Mouse (Mus musculus) urinary bladder, postnatal 25 days (tissue): ENCODE results near the gene Gal3st2.
A peak's percentile ranks its signal among the peaks of the same experiment; 100 is the strongest.
"Not testable (repeated sequence)": the region's sequence is repeated elsewhere in the genome, so short reads cannot be mapped to it uniquely, and the experiment has no call there.

Source experiments
- DNase-seq: peaks from one replicate; pipeline ENCODE4 v3.0.0; 2022; ENCODE audit warnings: low spot score

The Gal3st2 gene

DNA sequence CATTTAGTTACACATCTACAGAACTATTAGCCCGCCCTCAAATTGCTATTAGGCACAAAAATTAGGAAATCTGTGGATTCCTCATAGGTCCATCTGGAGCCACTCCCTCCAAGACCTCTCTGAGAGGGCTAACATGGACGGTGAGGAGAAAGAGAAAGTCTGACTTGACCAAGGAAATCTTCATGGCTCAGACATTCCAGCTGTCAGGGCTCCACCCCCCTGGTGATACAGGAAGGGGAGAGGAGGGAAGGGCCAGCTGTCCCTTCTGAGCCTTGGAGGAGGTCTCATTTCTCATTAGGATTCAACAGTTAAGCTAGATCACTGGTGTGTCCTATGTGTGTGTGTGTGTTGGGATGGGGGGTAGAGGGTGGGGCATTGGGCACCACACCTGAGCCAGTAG, at the start of gene Gal3st2:
Gene Gal3st2, plus strand, starts transcription at position 259 of the 400 bp plus-strand sequence.
- DNase-seq: not testable (repeated sequence)

DNA sequence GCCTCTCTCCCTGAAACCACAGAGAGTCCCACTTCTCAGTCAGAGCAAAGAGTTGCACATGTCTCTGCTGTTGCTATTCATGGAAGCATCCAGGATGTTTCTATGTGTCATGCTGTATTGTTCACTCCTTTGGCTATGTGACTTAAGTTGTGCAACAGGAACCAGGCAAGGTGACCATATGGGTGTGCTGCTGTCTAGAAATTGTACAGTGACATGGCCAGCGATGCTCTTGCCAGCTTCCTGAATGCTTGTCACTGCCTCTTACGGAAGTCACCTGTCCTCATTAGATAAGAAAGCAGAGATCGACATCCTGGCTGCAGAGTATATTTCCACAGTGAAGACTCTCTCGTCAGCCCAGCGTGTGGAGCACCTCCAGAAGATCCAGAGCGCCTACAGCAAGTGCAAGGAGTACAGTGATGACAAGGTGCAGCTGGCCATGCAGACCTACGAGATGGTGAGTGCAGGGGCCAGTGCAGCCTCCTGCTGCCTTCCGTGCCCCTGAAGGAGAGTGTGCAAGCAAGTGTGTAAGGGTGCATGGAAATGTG, 49.5 kb upstream of the Gal3st2 start:
- DNase-seq: no peak

DNA sequence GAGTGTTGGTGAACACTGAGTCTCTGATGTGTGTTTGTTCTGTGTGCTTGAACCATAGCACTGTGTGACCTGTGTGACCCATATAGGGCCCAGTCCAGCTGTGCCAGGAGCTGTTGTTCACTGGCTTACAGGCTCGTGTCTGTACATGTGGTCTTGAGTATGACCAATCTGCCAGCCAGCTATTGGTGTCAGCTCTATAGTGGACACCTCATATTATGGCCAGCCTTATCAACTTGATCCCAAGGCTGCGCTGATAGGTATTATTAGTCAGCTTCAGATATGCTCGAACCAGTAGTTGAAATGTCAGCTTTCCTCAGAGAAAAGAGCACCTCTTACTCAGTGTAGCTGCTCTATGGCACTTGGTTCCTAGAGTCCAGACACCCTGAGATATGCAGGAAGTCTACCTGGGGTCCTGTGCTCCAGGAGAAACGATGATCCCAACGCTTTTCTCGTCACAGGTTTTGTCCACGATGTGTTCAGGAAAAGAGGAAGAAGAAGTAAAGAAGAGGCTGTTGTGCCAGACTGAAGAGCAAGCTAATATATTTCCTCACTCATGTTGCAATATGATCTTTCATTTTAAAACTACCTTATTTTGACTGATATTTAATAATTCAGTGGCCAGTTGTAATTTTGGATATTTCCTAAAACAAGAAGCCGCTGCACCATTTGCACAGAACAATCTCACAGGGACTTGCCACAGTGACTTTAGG, 43.1 kb upstream of the Gal3st2 start:
- no peak for DNase-seq

DNA sequence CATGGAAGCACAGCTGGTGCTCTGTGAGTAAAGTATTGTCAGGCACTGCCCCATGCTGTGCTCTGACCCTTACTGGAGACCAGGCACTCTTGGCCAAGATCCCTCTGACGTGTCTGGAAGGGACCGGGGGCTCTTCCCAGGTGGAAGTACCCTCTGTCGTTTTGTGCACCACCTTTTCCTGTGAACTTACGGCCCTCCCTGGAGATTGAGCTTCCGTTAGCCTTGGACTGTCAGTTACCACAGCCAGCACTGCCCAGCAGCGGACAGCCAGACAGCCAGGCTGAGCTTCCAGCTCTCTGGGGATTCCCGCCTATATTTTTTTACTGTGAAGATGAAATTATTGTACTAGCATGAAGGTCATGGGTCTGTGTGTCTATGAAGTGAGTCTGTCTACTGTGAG, 42.4 kb upstream of the Gal3st2 start:
- DNase-seq: no peak

DNA sequence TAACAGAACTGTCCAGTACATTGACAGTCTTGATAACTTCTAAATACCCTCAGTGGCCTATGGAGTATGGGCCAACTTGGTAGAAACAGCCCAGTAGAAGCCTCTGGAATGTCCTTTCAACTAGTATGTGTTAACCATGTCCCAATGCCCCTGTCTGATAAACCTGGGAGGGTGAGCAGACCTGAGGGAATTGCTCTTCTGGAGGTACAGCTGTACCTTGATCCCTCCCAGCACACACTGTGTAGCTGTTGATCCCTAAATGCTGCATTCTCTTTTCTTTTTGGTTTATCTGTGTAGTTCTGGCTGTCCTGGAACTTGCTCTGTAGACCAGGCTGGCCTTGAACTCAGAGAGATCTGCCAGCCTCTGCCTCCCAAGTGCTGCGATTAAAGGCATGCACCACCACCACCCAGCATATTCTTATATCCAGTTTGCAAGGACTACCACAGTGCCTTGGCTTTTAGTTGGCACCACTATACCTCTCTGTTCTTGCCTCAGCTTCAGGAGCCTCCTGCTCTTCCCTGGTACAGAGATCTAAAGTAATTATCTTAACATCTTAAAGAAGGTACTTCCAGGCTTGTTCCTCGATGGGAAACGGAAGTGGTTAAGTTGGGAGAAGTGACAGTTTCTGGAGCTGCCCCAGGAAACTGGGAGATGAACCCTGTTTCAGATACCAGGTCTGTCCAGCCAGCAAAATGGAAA, 37.2 kb upstream of the Gal3st2 start:
- DNase-seq: no peak

DNA sequence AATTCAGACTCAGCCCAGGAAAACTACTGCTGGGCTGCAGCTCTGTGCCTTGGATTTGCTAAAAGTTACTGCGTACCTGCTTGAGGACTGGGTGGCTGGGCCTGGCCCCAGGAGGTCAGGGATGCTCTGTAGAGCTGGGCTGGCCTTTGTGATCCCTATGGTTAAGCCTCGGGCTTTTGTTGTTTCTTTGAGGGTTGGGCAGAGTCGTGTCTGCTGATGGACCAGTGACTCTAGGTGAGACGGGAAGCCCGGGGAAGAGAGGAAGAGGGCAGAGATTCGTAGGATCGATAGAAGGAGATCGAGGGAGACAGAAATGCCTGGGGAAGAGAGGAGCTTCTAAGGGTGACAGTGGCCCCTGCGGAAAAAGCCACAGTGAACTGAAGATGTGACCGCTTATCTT, 36.5 kb upstream of the Gal3st2 start, which contains the start of gene D2hgdh:
Gene D2hgdh, plus strand, starts transcription at position 301 of the 400 bp plus-strand sequence.
- DNase-seq: no peak

DNA sequence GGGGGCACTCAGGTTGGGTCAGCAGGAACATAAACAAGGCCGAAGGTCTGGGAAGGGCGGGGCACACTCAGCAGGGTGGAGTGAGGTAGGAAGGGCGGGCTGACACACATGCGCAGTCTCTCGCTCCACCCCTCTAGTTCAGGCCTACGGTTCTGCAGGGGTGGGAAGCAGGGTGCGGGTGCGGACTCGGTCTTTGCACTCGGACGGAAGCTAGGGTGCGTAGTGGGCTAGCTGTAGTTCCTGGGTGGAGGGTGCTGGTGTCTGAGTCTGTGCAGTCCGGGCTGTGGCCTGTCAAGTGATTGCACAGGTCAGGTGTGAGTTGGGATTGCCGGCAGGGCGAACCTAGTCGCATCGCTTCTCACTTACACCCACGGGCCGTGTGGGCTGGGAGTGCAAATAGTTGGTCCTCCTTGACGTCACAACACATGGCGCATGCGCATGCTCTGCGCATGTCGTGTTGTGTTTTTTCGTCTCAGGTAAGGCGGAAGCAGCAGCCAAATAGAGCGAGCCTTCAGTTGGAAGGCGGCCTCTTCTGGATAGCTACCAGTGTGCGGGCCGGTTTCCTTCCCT, 35.9 kb upstream of the Gal3st2 start:
- peak; percentile 87 for DNase-seq

DNA sequence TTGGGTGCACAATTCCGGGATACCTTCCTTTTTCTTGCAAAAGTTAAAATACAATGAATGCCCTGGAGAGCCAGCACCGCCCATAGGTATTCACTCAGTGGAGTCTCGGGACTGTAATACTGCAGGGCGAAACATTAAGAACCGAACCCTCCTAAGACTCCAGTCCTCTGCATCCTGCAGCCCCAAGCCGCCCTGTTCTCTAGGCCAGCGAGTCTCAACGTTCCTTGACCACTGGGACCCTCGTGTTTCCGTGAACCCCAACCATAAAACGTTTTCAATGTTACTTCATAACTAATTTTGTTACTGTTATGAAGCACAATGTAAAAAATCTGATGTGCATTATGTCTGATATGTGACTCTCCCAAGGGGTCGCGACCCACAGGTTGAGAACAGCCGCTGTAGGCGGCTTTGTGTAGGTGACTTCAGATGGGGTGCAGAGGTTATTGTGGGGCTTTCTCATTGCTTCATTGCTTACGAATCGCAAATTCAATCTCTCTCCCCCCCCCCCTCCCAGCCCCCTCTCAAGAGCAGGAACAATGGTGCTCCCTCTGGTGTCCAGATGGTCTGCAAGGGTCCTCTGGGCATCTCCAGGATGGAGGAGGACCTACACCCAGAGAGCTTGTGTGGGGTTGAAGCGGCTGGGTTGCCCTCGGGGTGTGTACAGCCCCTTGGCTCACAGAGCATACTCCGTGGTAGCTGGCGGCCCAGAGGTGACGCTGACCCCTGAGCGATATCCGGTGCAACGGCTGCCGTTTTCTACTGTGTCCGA, 35.2 kb upstream of the Gal3st2 start:
- no peak for DNase-seq

DNA sequence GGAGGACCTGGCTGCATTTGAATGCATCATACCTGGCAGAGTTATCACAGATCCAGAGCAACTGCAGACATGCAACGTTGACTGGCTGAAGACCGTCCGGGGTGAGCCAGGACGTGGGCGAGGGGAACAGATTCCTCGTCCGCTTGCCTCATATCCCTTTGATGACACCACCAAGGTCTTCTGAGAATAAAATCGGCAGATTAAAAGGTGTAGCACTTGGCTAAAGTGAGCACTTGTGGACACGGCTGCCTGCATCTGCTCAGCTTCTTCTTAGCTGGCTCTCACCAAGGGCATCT, 34.6 kb upstream of the Gal3st2 start:
- no peak for DNase-seq

DNA sequence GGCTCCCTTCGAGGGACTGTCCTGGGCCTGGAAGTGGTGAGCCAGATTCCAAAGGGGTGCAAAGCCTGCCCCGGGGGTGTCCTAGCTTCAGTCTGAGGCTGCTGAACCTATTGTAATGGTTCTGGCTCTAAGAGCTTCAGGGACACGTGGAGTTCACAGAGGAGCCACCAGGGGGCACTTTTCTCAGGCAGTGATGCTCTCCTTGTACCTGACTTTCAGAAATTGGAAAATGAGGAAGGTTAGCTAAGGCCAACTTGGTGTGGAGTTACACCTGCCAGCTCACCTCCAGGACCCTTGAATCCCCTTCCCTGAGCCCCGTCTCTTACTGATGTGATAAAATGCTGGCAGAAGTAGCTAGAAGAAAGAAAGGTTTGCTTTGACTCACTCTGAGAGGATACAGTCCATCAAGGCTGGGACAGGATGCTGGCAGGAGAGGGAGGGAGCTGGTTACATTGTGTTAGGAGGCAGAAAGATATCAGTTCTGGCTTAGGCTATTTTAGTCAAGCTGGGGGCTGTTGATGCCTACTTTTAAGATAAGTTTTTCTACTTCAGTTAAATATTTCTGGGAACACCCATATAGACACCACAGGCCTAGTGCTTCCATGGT, 28.2 kb upstream of the Gal3st2 start:
- DNase-seq: not testable (repeated sequence)

DNA sequence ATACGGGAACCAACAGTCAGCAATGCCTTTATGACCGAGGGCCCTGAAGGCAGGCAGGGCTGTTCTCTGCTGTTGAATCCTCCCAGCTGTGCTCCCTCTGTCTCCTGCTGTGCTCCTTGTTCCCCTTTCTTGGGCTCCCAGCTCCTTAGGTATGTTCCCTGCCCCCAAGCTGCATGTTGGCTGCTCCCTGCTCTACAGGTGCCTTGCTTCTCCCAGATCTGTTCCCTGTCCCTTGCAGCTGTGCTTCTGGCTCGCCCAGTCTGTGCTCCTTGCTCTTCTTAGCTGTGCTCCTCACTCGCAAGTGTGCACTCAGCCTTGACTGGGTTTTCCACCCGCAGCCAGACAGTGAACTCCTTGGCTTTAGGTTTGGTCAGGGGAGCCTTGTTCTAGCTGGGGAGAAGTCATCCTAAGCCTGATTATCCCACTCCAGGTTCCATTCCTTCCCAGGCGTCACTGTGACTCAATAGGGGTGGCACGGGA, 26.4 kb upstream of the Gal3st2 start:
- DNase-seq: no peak

DNA sequence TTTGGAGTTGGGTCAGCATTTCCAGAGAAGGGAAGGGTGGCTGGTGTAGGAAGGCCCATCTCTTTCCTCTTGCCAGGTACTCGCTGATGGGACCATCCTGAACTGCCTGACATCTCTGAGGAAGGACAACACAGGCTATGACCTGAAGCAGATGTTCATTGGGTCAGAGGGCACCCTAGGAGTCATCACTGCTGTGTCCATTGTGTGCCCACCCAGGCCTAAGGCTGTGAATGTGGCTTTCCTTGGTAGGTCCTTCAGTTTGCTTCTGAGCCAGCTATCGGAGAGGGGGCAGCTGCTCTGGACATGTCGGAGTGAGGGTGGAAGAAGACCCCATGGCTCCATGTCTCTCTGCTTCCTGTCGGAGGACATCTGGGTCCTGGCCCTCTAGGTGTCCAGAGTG, 25.9 kb upstream of the Gal3st2 start:
- DNase-seq: no peak

DNA sequence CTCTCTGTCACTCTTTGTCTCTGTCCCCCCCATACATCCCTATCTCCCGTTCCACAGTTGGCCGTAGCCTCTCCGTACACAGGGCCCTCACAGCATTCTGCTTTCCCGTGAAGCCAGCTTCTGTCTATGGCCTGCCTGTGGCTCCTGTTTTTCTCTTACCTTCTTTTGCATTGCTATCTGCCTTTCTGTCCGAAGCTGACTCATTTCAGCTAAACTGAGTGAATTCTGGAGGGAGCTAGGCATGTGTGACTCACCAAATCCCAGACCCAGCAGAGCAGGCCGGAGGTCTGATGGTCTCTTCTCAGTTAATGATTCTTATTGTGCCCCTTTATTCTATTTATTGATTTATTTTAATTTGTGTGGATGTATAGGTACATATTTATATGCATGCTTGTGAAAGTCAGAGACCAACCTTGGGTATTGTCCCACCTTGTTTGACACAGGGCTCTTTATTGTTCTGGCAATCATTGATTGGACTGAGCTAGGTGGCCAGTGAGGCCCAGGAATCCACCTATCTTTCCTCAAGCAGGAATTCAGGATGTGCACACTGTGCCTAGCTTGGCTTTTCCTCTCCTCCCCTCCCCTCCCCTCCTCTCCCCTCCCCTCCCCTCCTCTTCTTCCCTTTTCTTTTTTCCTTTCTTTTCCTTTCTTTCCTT, 25.1 kb upstream of the Gal3st2 start:
- no peak for DNase-seq

DNA sequence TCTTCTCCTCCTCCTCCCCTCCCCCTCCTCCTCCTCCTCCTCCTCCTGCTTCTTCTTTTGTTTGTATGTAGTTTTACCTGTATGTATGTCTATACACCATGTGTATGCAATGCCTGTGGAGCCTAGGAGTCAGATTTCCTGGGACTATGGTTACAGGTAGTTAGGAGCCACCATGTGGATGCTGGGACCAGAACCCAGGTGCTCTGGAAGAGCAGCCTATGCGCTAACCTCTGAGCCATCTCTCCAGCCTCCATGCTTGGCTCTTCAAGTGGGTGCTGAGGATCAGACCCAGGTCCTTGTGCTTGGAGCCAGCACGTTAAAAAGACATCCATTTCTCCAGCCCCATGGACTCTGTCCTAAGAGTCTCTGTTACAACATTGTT, 24.6 kb upstream of the Gal3st2 start:
- no peak for DNase-seq

DNA sequence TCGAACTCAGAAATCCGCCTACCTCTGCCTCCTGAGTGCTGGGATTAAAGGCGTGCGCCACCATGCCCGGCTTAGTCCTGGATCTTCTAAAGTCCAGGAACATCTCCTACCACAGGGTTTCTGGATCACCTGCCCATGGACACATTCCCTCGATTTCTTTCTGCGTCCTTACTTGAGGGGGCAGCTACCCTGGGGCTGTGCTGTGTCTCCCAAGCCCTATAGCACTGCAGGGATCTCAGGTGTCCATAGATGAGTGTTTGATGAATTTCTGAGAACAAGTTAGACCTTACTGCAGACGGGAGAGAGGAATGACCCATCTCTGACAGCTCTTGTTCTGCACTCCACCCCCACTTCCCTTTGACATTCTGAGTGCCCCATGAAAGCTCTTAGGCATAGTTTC, 23.8 kb upstream of the Gal3st2 start:
- DNase-seq: no peak

DNA sequence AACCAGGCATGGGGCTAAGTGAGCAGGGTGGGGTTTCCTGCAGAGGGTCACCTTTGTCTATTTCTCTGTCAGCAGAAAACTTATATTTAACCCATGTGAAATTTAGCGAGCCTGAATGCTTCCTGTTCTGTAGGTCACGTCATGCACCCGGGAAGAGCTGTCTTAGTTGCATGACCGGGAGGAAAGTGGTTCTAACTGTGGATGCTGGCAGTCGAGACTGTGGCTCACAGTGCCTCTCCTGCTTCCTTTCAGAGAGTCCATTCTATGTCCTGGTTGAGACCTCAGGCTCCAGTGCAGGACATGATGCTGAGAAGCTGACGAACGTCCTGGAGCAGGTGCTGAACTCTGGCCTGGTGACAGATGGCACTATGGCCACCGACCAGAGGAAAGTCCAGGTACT, 22.5 kb upstream of the Gal3st2 start:
- not testable (repeated sequence) for DNase-seq

DNA sequence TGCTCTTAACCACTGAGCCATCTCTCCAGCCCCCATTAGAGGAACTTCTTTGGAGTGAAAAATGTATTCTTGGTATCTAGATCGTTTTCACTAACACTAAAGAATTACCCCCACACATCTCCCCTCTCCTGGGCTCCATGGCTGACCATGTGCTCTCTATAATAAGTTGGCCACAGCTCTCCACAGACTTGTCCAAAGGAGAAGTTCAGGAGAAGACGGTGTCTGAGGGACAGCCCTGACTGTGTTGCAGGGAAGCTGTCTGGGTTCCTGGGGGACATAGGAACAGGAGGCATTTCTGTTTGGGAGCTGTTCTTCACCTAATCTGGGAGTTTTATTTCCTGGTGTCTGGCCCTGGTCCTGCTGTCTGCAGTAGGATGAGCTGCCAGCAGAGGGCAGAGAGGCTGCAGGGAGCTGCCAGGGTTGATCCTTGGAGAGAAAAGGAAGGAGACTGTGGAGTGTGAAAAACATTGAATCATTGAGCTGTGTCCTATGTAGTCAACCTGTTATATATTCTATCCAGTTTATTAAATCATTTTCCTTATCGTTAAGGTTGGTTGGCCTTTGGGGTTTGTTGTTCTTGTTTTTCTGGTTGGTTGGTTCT, 15.2 kb upstream of the Gal3st2 start:
- DNase-seq: not testable (repeated sequence)

DNA sequence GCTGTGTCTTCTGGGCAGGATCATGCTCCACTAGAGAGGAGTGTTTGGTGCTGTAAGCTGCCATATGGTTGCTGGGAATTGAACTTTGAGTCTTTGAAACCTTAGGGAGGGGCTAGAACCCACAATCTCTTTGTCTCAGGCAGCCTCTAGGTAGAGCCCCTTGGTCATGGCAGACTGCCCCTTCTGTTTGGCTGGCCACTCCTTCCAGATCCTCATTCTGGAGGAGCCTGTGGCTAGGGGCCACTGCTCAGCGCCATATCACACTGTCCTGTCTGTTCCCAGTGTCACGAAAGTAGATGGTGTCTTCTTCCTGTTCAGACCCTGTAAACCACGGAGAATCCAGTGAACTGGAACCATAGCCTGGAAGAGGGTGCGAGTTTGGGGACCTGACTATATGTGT, 5.3 kb upstream of the Gal3st2 start:
- DNase-seq: not testable (repeated sequence)

DNA sequence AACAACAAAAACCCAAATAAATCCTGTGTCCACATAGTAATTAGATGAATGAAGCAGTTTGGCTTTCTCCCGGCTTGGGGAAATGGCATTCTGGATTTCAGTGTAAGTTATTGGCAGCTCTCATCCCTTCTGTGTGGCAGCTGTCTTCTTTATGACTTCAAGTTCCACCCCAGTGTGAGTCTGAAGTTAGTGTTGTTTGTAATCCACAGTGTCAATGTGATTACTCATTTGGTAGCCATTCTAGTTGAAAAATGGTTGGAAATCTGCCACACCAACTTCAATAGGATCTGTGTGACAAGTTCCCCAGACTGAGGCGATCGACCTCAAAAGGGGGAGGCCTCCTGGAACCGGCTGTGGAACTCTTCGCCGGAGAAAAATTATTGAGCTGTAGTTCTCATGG, 3.7 kb upstream of the Gal3st2 start:
- DNase-seq: no peak

DNA sequence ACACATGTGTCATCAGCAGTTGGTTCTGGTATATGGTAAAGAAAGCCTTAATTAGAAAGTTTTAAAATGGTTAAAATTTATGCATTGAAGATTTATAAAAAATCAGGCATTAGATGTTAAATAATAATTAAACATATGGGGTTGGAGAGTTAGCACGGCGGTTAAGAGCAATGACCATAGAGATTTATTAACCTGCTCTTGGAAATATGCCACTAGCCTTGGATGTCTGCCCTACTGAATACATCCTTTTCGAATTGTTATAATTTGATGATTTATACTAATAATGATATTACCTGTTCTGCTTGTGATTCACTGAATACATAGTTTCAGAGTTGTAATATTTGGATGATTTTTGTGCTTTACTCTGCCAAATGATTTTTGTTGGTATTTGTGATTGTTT, 3.1 kb upstream of the Gal3st2 start:
- no peak for DNase-seq

DNA sequence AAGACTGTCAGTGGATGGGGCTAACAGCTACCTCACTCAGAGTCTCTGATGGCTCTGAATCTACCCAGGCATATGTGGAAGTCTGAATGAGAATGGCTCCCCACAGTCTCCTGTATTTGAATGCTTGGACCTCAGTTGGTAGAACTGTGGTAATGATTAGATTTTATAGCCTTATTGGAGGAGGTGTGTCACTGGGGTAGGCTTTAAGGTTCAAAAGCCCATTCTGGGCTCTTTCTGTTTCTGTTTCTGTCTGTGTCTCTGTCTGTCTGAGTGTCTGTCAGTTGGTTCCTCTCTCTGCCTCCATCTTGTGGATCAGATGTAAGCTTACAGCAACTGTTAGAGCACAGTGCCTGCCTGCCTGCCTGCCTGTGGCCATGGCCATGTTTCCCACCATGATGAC, 1.5 kb upstream of the Gal3st2 start:
- DNase-seq: no peak
